Mouse (Mus musculus) ovary, adult 2 months (tissue): ENCODE measurements around the gene Tinf2. TPM values are rescaled to one million over a fixed set of nuclear protein-coding genes. Genes with fewer than 3 reads are reported as not detected.

Source experiments
- polyA plus RNA-seq: library from polyadenylated mRNA; depleted of rRNA; stranded (reverse); fragments of >200 nt; gene quantifications from 2 replicates; pipeline ENCODE4 v1.2.3, GENCODE M21; 2012; rRNA removed

Tinf2 gene
- 10.7 and 14.9 TPM in 2 replicates for polyA plus RNA-seq

GRCm38 (mm10) chr14:55681160-55682117 is at the start of gene Tinf2:
TSS of gene Tinf2 (minus strand) at chr14:55681820.

GRCm38 (mm10) chr14:55721700-55722437 is 40.2 kb upstream of the Tinf2 start, which contains the start of gene Rabggta:
TSS of gene Rabggta (minus strand) at chr14:55722263.

DNA sequence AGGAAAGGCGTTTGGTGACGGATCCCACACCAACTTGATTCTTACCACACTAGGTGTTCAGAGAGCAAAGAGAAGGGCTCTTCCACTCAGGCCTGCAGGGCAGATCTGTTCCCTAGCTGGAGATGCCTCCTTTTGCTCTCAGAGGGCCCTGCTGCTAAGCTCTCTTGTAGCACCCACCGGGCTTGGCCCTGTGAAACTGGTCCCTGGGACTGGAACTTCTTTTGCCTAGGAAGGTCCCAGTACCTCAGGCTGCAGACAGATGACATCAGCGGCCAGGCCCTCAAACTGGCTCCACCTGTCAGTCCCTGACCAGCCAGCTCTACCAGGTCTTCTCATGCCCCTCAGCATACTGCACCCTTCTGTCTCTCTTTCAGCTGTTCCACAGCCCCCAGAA is 32.1 kb upstream of the Tinf2 start, which contains the start of gene Tgm1:
Gene Tgm1, minus strand, starts transcription at position 198 of the 394 bp plus-strand sequence.

DNA sequence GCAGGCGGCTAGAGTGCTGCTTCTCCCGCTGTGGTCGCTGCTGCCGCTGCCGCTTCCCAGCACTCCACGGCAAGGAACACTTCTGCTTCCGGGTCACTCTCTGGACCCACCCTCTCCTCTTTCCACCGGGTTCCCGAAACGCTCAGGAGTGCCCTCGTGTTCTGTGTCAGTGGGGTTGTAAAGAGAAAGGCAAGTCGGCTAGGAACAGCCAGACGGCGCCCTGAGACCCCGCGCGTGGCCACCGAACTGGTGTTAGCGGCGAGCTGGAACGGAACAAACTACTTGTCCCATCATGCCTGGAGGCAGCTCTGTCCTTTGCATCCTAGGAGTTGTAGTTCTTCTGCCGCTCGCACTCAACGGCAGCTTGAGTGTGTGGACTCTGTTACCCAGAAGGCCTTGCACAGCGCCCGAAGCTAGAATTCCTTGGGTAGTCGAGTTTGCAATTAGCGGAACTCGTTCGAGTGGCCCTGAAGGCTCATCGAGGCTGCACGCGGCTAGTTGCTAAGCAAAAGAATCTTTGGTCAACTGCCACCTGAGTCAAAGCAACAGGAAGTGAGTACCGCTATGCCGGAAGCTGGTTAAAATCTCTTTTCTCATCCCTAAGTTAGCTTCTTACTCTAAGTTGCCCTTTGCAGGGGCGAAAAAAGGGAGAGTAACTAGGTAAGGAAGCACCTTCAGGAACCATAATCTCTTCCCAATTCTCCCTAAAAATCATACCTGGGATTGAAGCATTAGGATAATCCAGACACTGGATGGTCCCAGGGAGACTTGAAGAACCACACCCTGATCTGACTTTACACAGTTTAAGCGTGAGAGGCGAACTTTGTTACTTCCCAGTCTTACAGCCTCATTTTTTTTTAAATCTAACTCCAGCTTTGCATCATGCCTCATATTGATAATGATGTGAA is 9.5 kb downstream of the Tinf2 start, which contains the start of the genes Gmpr2 and Nedd8:
Gene Gmpr2, plus strand, starts transcription at position 109 of the 908 bp plus-strand sequence.
Gene Nedd8, minus strand, starts transcription at position 292 of the 908 bp plus-strand sequence.

DNA sequence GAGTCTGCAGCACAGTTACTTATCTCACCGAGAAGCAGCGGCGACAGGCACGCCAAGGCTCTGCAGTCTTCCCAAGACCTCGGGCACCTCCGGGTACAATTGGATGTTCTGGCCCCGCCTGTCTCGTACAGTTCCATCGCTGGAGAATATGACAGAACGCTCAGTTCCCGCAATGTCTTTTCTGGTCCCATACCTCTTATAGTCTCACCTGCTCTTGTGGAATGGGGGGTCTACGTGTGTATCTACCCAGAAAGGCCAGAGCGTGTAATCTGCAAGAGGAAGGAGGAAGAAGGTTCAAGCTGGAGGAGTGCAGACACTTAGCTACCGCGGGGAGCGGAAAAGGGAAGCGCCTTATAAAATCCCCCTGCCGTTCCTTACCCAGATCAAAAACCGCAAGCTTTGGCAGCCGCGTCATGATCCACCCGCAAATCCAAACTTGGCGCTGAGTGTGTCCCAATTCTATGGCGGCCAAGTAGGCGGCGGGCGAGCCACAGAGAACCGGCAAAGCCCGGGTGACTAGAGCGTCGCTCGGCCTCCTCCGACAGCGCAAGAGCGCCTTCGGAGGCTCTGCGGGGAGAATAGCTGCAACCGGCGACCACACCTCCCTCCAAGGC is 21.6 kb downstream of the Tinf2 start, which contains the start of gene Mdp1:
Gene Mdp1, minus strand, starts transcription at position 549 of the 614 bp plus-strand sequence.

GRCm38 (mm10) chr14:55649884-55650283 is 31.7 kb downstream of the Tinf2 start, which contains the start of gene Tssk4:
TSS of gene Tssk4 (plus strand) at chr14:55650184.

DNA sequence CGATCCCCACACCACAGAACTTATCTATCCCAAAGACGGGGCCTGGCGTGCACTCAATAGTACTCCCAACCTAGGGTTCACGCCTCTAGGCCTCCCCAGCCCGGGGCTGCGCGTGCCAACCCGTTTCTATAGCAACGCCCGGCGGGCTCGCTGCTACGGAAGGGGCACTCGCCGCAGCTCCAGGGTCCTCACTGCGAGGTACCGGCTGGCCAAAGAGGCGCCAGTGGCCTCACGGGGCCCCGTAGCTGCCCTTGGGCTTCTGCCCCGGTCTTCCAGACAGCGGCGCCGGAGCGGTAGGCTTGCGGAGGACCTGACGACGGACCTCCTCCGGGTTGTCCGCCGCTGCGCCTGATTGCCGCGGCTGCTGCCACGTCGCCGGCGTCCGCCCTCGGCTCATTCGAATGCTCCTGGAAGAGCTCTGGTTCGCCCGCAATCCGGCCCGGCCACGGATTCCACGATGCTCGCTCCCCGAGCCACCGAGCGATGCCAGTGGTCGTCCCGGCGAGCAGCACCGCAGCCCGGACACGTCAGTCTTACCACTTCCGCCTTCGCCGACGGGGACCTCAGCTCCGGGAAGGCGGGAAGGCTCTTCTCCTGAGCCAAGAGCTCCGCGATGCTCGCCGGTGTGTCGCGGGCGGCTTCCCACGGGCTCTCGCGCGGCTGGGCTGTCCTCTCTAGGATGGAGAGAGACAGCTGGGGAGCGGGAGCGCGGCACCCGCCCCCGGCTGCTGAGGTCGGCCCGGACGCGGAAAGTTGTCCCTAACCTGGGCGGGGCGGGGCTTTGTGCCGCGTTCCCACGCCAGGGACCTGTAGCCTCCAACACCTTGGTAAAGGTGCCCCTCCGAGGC is 38.3 kb downstream of the Tinf2 start, which contains the start of gene Tm9sf1:
Gene Tm9sf1, minus strand, starts transcription at position 747 of the 848 bp plus-strand sequence.

GRCm38 (mm10) chr14:55637795-55638194 is 43.8 kb downstream of the Tinf2 start, which contains the start of gene Gm49378:
TSS of gene Gm49378 (minus strand) at chr14:55637895.

DNA sequence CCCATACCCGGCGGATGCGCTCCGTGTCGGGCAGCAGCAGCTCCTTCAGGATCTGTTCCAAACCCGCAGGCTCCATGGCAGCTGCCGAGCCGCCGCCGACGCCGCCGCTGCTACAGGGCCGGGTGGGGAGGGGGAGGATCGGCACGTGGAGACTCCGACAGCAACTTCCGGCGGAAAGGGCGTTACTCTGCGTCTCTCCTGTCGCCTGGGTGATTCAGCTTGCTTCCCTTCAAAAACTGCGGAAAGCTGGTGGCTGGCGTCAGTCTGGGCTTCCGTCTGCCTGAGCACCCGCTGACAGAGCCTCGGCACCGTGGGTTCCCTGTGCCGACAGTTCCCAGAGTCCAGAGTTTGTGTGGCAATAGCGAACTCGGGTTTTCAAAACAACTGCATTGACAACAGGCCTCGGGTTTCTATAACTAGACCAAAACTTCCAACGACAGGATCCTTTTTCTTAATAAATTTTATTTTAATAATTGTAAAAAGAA is 46.1 kb downstream of the Tinf2 start, which contains the start of gene Ipo4:
Gene Ipo4, minus strand, starts transcription at position 435 of the 485 bp plus-strand sequence.

Other genes with a start within 250 kb of the Tinf2 start
- 33.2 and 44.9 TPM in 2 replicates for gene Dhrs4, start 203.1 kb downstream of the Tinf2 start, polyA plus RNA-seq
- 30.9 and 45.4 TPM in 2 replicates for gene Carmil3, start 191.2 kb downstream of the Tinf2 start, polyA plus RNA-seq
- gene Cpne6, start 171.4 kb downstream of the Tinf2 start, polyA plus RNA-seq = 0.11 and 0.29 TPM in 2 replicates
- gene Nrl, start 156.8 kb downstream of the Tinf2 start, polyA plus RNA-seq = 0.25 and 0.51 TPM in 2 replicates
- 114 and 117 TPM in 2 replicates for gene Pck2, start 141.6 kb downstream of the Tinf2 start, polyA plus RNA-seq
- gene Dcaf11, start 121.8 kb downstream of the Tinf2 start, polyA plus RNA-seq = 107 and 112 TPM in 2 replicates
- 1.3 and 2.9 TPM in 2 replicates for gene A730061H03Rik, start 121.4 kb downstream of the Tinf2 start, polyA plus RNA-seq
- 1.9 and 2.0 TPM in 2 replicates for gene Fitm1, start 106.2 kb downstream of the Tinf2 start, polyA plus RNA-seq
- 58.3 and 96.0 TPM in 2 replicates for gene Psme1, start 103.7 kb downstream of the Tinf2 start, polyA plus RNA-seq
- gene Emc9, start 96.5 kb downstream of the Tinf2 start, polyA plus RNA-seq = 19.9 and 28.3 TPM in 2 replicates
- 46.8 and 51.0 TPM in 2 replicates for gene Psme2, start 90.7 kb downstream of the Tinf2 start, polyA plus RNA-seq
- gene Rnf31, start 90.1 kb downstream of the Tinf2 start, polyA plus RNA-seq = 42.3 and 49.7 TPM in 2 replicates
- gene Irf9, start 78.2 kb downstream of the Tinf2 start, polyA plus RNA-seq = 65.1 and 79.5 TPM in 2 replicates
- gene Rec8, start 63.8 kb downstream of the Tinf2 start, polyA plus RNA-seq = 6.2 and 9.8 TPM in 2 replicates
- 164 and 192 TPM in 2 replicates for gene Ipo4, start 45.9 kb downstream of the Tinf2 start, polyA plus RNA-seq
- 26.7 and 33.9 TPM in 2 replicates for gene Gm49378, start 43.9 kb downstream of the Tinf2 start, polyA plus RNA-seq
- gene Tm9sf1, start 38.0 kb downstream of the Tinf2 start, polyA plus RNA-seq = 122 and 137 TPM in 2 replicates
- 0.90 and 1.4 TPM in 2 replicates for gene Tssk4, start 31.6 kb downstream of the Tinf2 start, polyA plus RNA-seq
- gene Mdp1, start 21.3 kb downstream of the Tinf2 start, polyA plus RNA-seq = 16.1 and 21.4 TPM in 2 replicates
- gene Gmpr2, start 9.9 kb downstream of the Tinf2 start, polyA plus RNA-seq = 13.6 and 17.9 TPM in 2 replicates
- 199 and 293 TPM in 2 replicates for gene Nedd8, start 9.7 kb downstream of the Tinf2 start, polyA plus RNA-seq
- gene Tgm1, start 32.1 kb upstream of the Tinf2 start, polyA plus RNA-seq = 1.5 and 1.9 TPM in 2 replicates
- 47.9 and 58.1 TPM in 2 replicates for gene Rabggta, start 40.4 kb upstream of the Tinf2 start, polyA plus RNA-seq
- gene Dhrs1, start 63.9 kb upstream of the Tinf2 start, polyA plus RNA-seq = 42.0 and 65.0 TPM in 2 replicates
- gene Nop9, start 63.9 kb upstream of the Tinf2 start, polyA plus RNA-seq = 14.0 and 19.1 TPM in 2 replicates
- gene Cideb, start 76.6 kb upstream of the Tinf2 start, polyA plus RNA-seq = 1.9 TPM in 2 replicates
- 0.84 and 1.5 TPM in 2 replicates for gene Ltb4r2, start 79.6 kb upstream of the Tinf2 start, polyA plus RNA-seq
- gene Ltb4r1, start 84.1 kb upstream of the Tinf2 start, polyA plus RNA-seq = 2.2 and 2.8 TPM in 2 replicates
- gene Adcy4, start 102.3 kb upstream of the Tinf2 start, polyA plus RNA-seq = 16.8 and 28.3 TPM in 2 replicates
- gene Ripk3, start 107.0 kb upstream of the Tinf2 start, polyA plus RNA-seq = 9.8 and 12.0 TPM in 2 replicates
- 48.6 and 49.5 TPM in 2 replicates for gene Nfatc4, start 141.3 kb upstream of the Tinf2 start, polyA plus RNA-seq
- 16.1 and 17.4 TPM in 2 replicates for gene Nynrin, start 172.2 kb upstream of the Tinf2 start, polyA plus RNA-seq
- 0.63 and 0.67 TPM in 2 replicates for gene Cbln3, start 202.6 kb upstream of the Tinf2 start, polyA plus RNA-seq
- 21.0 and 21.5 TPM in 2 replicates for gene Khnyn, start 203.1 kb upstream of the Tinf2 start, polyA plus RNA-seq
- gene Sdr39u1, start 218.5 kb upstream of the Tinf2 start, polyA plus RNA-seq = 44.7 and 46.6 TPM in 2 replicates